Mouse (Mus musculus): Measurements from ENCODE around the gene Rspo4.

- TF ChIP-seq CTCF (conservative IDR thresholded peaks at IDR 0.05; ENCODE audit: low read length) (peak; percentile 80), NANOG (IDR thresholded peaks at IDR 0.05; ENCODE audit: borderline replicate concordance, low read length) (no peak), POU5F1 (IDR thresholded peaks at IDR 0.05; ENCODE audit: borderline replicate concordance, low read length) (no peak)
Observed at GRCm38 (mm10) chr2:151862257-151862810, 19.6 kb downstream of the Rspo4 start.
